Mouse (Mus musculus) embryonic facial prominence, embryonic 15.5 days (tissue): Measurements from ENCODE around the gene Lgr6. TPM values are rescaled to one million over a fixed set of nuclear protein-coding genes. Genes with fewer than 3 reads are reported as not detected.

Experiments
- ATAC-seq: fragments of 200-750 bp; cut with Nextera tagmentation; 2 replicates; pipeline ENCODE4 v1.8.0; 2017; ENCODE audit warnings: low read depth, moderate TSS enrichment; ENCODE audit not compliant: insufficient number of reproducible peaks, low FRiP score, low TSS enrichment
- H3K27ac ChIP-seq: fragments of 300-500 bp; sonication (generic); replicated peaks from 2 replicates; pipeline ENCODE4 v1.5.1; 2015; ENCODE audit warnings: mild to moderate bottlenecking, inconsistent platforms
- H3K27me3 ChIP-seq: fragments of 300-500 bp; sonication (generic); 2 replicates; pipeline ENCODE4 v1.6.1; 2015; ENCODE audit warnings: inconsistent platforms
- H3K36me3 ChIP-seq: fragments of 300-500 bp; sonication (generic); 2 replicates; pipeline ENCODE4 v1.6.1; 2015; ENCODE audit warnings: mild to moderate bottlenecking, inconsistent platforms
- H3K4me1 ChIP-seq: fragments of 300-500 bp; sonication (generic); 2 replicates; pipeline ENCODE4 v1.6.1; 2015; ENCODE audit warnings: inconsistent platforms
- H3K4me2 ChIP-seq: fragments of 300-500 bp; sonication (generic); replicated peaks from 2 replicates; pipeline ENCODE4 v1.6.1; 2015; ENCODE audit warnings: mild to moderate bottlenecking, inconsistent platforms
- H3K4me3 ChIP-seq: fragments of 300-500 bp; sonication (generic); replicated peaks from 2 replicates; pipeline ENCODE4 v1.5.1; 2015; ENCODE audit warnings: mild to moderate bottlenecking, inconsistent platforms
- H3K9ac ChIP-seq: fragments of 300-500 bp; sonication (generic); 2 replicates; pipeline ENCODE4 v1.6.1; 2015; ENCODE audit warnings: inconsistent platforms
- H3K9me3 ChIP-seq: fragments of 300-500 bp; sonication (generic); replicated peaks from 2 replicates; pipeline ENCODE4 v1.6.1; 2016; ENCODE audit warnings: inconsistent platforms
- WGBS: fragments of 180-500 bp; shearing (Covaris S2); methylation state at CpG from one replicate; pipeline ENCODE4 v1.1.7; 2015; 5-methylcytosine and 5-hydroxymethylcytosine counted together
- polyA plus RNA-seq: library from polyadenylated mRNA; unstranded; fragments of >200 nt; fragmentation: Nextera tagmentation; extraction: Ambion mirVana; gene quantifications from 2 replicates; pipeline ENCODE4 v1.2.1, GENCODE M21; 2015

The Lgr6 gene
- polyA plus RNA-seq, 1 experiment from 2014 or later = 14.2 TPM

DNA sequence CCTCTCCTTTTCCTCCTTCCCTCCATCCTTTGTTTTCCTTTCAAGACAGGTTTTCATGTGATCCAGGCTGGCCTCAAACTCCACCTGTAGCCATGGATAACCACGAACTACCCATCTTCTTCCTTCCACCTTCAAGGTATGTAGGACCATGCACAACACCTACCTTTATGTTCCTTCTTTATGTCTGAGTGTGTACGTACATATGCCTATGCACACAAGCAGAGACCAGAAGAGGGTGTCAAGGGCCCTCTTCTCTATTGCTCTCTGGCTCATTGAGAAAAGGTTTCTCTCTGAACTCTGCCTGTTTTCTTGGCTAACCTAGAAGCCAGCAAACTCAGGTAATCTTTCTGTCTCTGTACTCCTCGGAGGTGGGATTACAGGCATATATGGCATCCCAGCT lies 110.3 kb downstream of the Lgr6 start:
- Histone ChIP-seq H3K27me3 (0 out of 2 replicates have a peak, but pooled peaks cover 2% of the 10 kb centered on the region), H3K9me3 (no peaks in the 10 kb centered on the region), H3K4me3 (no peak overlapping the region), H3K36me3 (no peaks in the 10 kb centered on the region), H3K27ac (no peak overlapping the region), H3K9ac (no peak overlapping the region), H3K4me2 (no peak overlapping the region), H3K4me1 (peaks cover 20% of the 10 kb centered on the region)
- WGBS = 80% methylated on average over 3 of the region's 3 CpGs
- ATAC-seq = no peak

DNA sequence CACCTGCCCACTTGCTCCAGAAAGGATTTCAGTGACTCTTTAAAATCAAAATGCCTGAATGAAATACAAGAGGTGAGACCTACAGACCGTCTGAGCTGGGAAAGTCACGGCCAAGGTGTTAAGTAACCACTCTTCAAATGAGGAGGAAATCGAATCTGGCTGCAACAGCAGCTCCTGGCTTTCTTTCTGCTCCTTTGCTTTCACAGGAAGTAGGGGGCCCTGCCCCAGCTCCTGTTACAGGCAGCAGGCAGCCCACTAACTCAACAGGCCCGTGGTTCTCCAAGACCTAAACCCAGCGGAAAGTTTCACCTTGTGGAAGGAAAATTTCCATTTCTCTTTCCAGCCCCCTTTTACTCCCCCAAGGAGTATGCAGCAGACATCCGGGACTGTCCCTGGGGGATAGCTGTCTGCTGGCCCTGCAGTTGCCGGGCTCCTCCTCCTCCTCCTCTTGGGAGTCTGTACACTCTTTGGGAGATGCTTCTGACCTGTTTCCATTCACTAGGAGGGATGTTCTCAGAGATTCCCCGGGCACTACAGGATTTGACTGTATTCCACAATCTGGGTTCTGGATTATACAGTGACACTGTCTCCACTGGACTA lies 112.9 kb downstream of the Lgr6 start:
- ATAC-seq = no peak

DNA sequence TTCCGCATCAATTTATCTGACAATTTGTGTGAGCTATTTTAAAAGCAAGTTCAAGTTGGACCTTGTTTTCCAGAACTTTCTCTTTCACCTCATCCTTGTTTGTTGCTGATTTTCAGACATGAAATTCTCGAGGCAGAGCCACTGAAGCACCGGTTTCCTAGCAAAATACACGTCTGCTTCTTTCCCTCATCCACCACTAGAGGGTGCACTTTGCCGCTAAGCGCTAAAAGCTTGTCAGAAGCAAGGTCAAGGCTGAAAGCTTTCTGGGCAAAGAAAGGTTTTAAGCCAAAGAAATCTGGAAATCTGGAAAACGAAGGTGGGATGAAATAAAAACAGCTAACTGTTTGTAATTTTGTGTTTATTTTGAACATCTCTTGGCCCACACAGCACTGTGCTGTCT lies 115.7 kb downstream of the Lgr6 start:
- peaks cover 12% of the 10 kb centered on the region; the same call in 1 of the 2 replicates for H3K4me1 ChIP-seq
- H3K36me3 ChIP-seq = no peaks in the 10 kb centered on the region
- H3K9me3 ChIP-seq = no peaks in the 10 kb centered on the region
- H3K27ac ChIP-seq = no peak overlapping the region
- no peak overlapping the region for H3K4me3 ChIP-seq
- H3K9ac ChIP-seq = no peak overlapping the region
- no peak for ATAC-seq
- 0 out of 2 replicates have a peak, but pooled peaks cover 4% of the 10 kb centered on the region for H3K27me3 ChIP-seq
- no peak overlapping the region for H3K4me2 ChIP-seq
- 9% methylated on average over 7 of the region's 7 CpGs for WGBS

More for the DNA sequence above, 112.9 kb downstream of the Lgr6 start:
- no peak overlapping the region for H3K27ac ChIP-seq
- 26% methylated on average over 8 of the region's 8 CpGs for WGBS
- H3K9ac ChIP-seq = no peak overlapping the region
- 0 out of 2 replicates have a peak, but pooled peaks cover 4% of the 10 kb centered on the region for H3K27me3 ChIP-seq
- H3K4me1 ChIP-seq = peaks cover 24% of the 10 kb centered on the region
- H3K36me3 ChIP-seq = no peaks in the 10 kb centered on the region
- no peak overlapping the region for H3K4me3 ChIP-seq
- H3K9me3 ChIP-seq = no peaks in the 10 kb centered on the region
- H3K4me2 ChIP-seq = no peak overlapping the region

DNA sequence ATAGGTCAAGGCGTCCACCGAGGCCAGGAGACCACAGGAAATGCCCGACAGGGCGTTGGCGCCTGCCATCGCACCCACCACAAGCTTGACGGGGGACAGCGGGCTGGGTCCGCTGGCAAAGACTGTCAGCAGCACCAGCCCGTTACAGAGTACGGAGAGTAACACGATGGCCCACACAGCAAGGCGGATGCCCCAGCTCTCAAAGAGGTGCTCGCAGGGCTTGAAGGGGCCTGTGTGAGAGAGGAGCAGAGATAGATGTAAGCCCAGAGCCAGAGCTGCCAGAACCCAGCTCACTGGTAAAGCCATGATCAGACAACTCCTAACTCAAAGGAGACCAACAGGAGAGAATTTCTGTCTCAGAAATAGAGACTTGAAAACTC lies 117.1 kb downstream of the Lgr6 start:
- Histone ChIP-seq H3K4me3 (peak overlapping the region; percentile 39), H3K27me3 (0 out of 2 replicates have a peak, but pooled peaks cover 4% of the 10 kb centered on the region), H3K27ac (no peak overlapping the region), H3K9ac (no peak overlapping the region), H3K4me2 (peak overlapping the region; percentile 70), H3K9me3 (no peaks in the 10 kb centered on the region), H3K36me3 (no peaks in the 10 kb centered on the region), H3K4me1 (peaks cover 12% of the 10 kb centered on the region; the same call in 1 of the 2 replicates)
- no peak for ATAC-seq
- WGBS = 21% methylated on average over 14 of the region's 14 CpGs

DNA sequence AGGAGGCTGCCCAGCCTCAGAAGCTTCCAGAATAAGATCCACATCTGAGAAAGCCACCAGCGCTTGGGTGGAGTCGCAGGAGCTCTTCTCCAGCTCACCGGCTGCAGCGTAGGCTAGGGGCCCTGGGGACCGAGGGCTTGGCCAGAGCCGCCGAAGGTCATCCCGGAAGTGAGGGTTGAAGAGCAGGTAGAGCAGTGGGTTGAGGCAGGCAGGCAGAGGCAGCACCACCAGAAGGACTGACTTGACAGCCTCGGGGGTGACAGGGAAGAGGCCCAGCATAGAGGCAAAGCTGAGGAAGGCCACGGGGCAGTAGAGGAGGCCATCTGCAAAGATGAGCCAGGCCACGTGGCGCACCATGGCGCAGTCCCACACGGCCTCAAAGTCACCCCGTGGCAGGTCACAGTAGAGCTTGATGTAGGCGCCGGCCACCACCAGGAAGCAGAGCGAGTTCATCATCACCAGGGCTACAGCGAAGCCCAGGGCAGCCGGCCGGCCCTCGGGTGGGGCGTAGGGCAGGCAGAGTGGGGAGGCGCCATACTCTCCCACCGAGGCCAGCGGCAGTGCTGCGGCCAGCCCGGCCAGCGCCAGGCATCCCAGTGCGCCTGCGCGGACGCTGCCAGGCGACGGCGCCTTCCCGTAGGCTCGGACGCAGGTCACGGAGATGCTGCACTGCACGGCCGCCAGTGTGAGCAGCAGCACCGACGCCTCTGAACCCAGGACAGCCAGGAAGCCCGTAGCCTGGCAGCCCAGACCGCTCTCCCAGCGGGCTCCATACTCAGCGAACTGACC lies 117.7 kb downstream of the Lgr6 start:
- Histone ChIP-seq H3K4me1 (peaks cover 12% of the 10 kb centered on the region; the same call in 1 of the 2 replicates), H3K9me3 (no peaks in the 10 kb centered on the region), H3K4me2 (peak overlapping the region; percentile 70), H3K27me3 (0 out of 2 replicates have a peak, but pooled peaks cover 4% of the 10 kb centered on the region), H3K36me3 (no peaks in the 10 kb centered on the region), H3K27ac (no peak overlapping the region), H3K4me3 (peak overlapping the region; percentile 39), H3K9ac (no peak overlapping the region)
- 32% methylated on average over 48 of the region's 48 CpGs for WGBS
- peak; percentile 72; the same call in 1 of the 2 replicates for ATAC-seq

DNA sequence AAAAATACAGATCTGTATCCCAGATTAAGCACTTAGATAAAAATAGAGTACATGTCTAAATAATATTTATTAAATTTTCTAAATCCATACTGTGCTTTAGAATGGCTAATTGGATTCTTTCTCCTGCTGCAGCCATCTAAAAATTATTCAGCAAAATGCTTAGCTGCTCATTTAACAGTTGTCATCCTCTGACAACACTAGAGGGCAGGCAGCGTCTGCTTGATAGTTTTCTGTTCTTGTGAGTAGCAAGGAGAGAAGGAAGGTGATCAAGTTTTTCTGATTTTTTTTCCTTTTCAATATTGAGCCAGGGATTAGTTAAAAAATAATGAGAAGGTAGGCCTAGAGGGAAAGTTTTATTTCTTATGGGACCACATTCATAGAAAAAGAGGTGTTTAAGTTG lies 132.2 kb downstream of the Lgr6 start:
- ATAC-seq = no peak
- H3K36me3 ChIP-seq = peaks cover 18% of the 10 kb centered on the region; the same call in 1 of the 2 replicates
- 63% methylated on average over 1 of the region's 1 CpGs for WGBS

DNA sequence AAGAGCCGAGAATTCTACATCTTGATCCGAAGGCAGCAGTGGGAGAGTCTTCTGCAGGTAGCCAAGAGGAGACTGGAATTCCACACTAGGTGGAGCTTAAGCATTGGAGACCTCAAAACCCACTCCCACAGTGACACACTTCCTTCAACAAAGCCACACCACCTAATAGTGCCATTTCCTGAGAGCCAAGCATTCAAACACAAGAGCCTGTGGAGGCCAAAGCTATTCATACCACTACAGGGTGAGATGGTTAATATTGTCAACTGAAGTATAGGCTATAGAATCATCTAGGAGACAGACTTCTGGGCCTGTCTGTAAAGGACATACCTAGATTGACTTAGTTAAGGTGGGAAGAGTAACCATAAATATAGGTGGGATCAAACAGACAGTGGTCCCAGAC lies 139.6 kb downstream of the Lgr6 start:
- Histone ChIP-seq H3K9me3 (no peaks in the 10 kb centered on the region), H3K4me2 (no peak overlapping the region), H3K27ac (no peak overlapping the region), H3K36me3 (peaks cover 11% of the 10 kb centered on the region; the same call in 1 of the 2 replicates), H3K9ac (no peak overlapping the region), H3K27me3 (no peaks in the 10 kb centered on the region), H3K4me3 (no peak overlapping the region), H3K4me1 (peaks cover 8% of the 10 kb centered on the region; the same call in 1 of the 2 replicates)
- ATAC-seq = no peak
- 89% methylated on average over 2 of the region's 2 CpGs for WGBS

More for the DNA sequence above, 132.2 kb downstream of the Lgr6 start:
- Histone ChIP-seq H3K4me3 (no peak overlapping the region), H3K4me1 (0 out of 2 replicates have a peak, but pooled peaks cover 5% of the 10 kb centered on the region), H3K27me3 (no peaks in the 10 kb centered on the region), H3K9me3 (no peaks in the 10 kb centered on the region), H3K4me2 (no peak overlapping the region), H3K9ac (no peak overlapping the region), H3K27ac (no peak overlapping the region)

DNA sequence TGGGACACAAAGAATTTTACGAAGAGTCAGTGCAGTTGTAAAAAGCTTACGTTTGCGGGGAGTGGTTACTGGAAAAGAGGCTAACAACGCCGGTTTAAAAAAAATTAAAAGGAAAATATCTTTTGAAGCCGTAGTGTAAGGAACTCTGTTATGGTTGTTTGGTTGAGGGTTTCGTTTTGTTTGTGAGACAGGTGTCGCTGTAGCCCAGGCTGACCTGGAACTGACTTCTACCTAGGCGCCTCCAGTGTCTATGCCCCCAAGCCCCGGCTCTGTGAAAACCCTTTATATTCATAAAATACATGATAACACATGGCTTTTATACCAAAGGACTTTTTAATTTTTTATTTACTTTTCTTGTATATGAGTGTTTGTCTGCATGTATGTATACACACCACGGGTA lies 142.3 kb downstream of the Lgr6 start:
- Histone ChIP-seq H3K4me2 (peak overlapping the region; percentile 84), H3K27ac (0 out of 2 replicates have a peak overlapping the region, but pooled peaks have one; percentile 28), H3K27me3 (no peaks in the 10 kb centered on the region), H3K4me1 (peaks cover 8% of the 10 kb centered on the region; the same call in 1 of the 2 replicates), H3K4me3 (peak overlapping the region; percentile 87), H3K36me3 (peaks cover 5% of the 10 kb centered on the region; the same call in 1 of the 2 replicates), H3K9ac (peak overlapping the region; percentile 65), H3K9me3 (no peaks in the 10 kb centered on the region)
- WGBS = 2% methylated on average over 11 of the region's 11 CpGs
- ATAC-seq = no peak

DNA sequence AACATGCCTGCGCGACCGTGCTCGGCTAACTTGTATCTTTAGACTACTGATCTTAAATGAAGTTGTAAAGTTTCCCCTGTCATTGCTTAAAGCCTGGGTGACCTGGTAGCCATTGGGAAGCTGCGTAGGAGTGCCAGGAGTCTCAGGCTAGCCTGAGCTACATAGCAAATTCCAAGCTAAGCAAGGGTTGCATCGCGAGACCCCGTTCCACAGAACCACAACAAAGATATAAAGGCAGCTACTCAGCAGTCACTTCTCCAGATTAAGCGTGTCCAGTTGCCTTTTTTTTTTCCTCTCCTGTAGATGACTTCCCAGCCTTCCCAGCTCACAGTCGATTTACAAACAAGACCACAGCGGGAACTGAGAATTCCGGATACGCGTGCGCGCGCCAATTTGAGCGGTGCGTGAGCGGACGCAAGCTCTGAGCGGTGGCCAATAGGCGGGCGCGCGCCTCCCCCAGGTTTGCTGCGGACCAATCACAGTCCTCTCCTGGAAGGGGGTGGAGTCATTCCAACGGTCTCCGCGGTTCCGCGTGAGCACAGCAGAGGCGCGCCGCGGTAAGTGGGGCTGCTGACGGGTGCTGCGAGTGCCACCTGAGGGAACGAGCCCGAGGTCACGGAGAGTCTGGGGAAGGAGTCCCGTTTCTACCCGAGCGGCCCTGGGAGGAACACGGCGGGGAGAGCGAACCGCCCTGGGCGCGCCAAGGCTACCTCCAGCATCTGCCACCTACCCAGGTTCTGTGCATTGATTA lies 142.8 kb downstream of the Lgr6 start, which contains the start of gene Ube2t:
Ube2t (plus strand) TSS at position 513 of the 751 bp plus-strand sequence.
- Histone ChIP-seq H3K27ac (0 out of 2 replicates have a peak within 1 kb of the TSS, but pooled peaks have one; percentile 28), H3K9me3 (no peaks in the 10 kb centered on the region), H3K4me3 (peak within 1 kb of the TSS; percentile 87), H3K9ac (peak within 1 kb of the TSS; percentile 65), H3K4me2 (peak within 1 kb of the TSS; percentile 84), H3K36me3 (peaks cover 5% of the 10 kb centered on the region; the same call in 1 of the 2 replicates), H3K4me1 (peaks cover 8% of the 10 kb centered on the region; the same call in 1 of the 2 replicates), H3K27me3 (no peaks in the 10 kb centered on the region)
- 2% methylated on average over 50 of the region's 50 CpGs for WGBS
- ATAC-seq = peak; percentile 99

DNA sequence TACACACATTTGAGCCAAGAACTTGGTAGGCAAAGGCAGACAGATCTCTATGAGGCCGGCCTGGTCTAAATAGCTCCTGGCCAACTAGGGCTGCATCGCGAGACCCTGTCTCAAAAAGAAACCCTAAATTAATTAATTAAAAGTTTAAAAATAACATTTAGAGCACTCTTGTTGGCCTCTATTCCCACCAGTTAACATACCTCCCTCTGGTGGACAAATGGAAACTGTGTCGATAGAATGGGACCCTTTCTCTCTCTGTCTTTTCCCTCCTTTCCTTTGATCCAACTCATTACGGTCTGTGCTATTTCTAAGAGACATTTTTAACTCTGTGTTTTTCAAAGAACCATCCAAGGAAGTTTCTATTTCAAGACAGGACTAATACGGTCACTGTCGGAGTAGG lies 144.4 kb downstream of the Lgr6 start:
- Histone ChIP-seq H3K4me1 (peaks cover 8% of the 10 kb centered on the region; the same call in 1 of the 2 replicates), H3K4me3 (no peak overlapping the region), H3K27me3 (no peaks in the 10 kb centered on the region), H3K4me2 (no peak overlapping the region), H3K9ac (no peak overlapping the region), H3K36me3 (peaks cover 4% of the 10 kb centered on the region; the same call in 1 of the 2 replicates), H3K9me3 (no peaks in the 10 kb centered on the region), H3K27ac (no peak overlapping the region)
- ATAC-seq = no peak
- 60% methylated on average over 7 of the region's 7 CpGs for WGBS
